Mouse (Mus musculus) ES-E14 (cell line): ENCODE measurements at regions not wholly inside any gene's neighbourhood (a gene's known extent, or its start where the extent isn't known, plus 50 kb on each side); places are given as distances from the start of the nearest gene placed in this dataset.

Experiments used
- DNase-seq: peaks from one replicate; pipeline ENCODE4 v3.0.0-alpha.2; 2013; ENCODE audit warnings: low read depth, low spot score
- H3K27ac ChIP-seq: 2 replicates; pipeline ENCODE4 v1.5.1; 2012; ENCODE audit warnings: low read depth, mild to moderate bottlenecking, low read length, moderate library complexity, mixed read lengths; ENCODE audit not compliant: poor library complexity, insufficient read depth, severe bottlenecking
- H3K36me3 ChIP-seq: 2 replicates; pipeline ENCODE4 v1.6.1; 2012; ENCODE audit warnings: mild to moderate bottlenecking, low read length, moderate library complexity, mixed read lengths; ENCODE audit not compliant: control insufficient read depth, poor library complexity, insufficient read depth, severe bottlenecking
- H3K4me1 ChIP-seq, 2 experiments: fragments of 150-350 bp in 1 of 2; sonication (generic) in 1 of 2; 2 replicates each; pipeline ENCODE4 v1.6.1; 2012; ENCODE audit warnings: low read length in 2 of 2, mild to moderate bottlenecking in 1 of 2, mixed read lengths in 1 of 2; ENCODE audit not compliant: control insufficient read depth in 2 of 2, insufficient read depth in 2 of 2, poor library complexity in 1 of 2
- H3K4me3 ChIP-seq, 2 experiments: fragments of 150-350 bp in 1 of 2; sonication (generic) in 1 of 2; 2 replicates each; pipeline ENCODE4 v1.5.1; 2012; ENCODE audit warnings: low read length in 2 of 2, low read depth in 1 of 2, mild to moderate bottlenecking in 1 of 2, mixed read lengths in 1 of 2; ENCODE audit not compliant: insufficient read depth in 1 of 2, poor library complexity in 1 of 2, severe bottlenecking in 1 of 2
- H3K9ac ChIP-seq: 2 replicates; pipeline ENCODE4 v1.6.1; 2012; ENCODE audit warnings: low read depth, mild to moderate bottlenecking, low read length, mixed read lengths; ENCODE audit not compliant: poor library complexity, insufficient read depth, severe bottlenecking
- H3K9me3 ChIP-seq: fragments of 150-350 bp; sonication (generic); 2 replicates; pipeline ENCODE4 v1.6.1; 2012; ENCODE audit warnings: low read depth, mild to moderate bottlenecking, low read length; ENCODE audit not compliant: control insufficient read depth, insufficient read depth
- CHD2 ChIP-seq: IDR thresholded peaks from 2 replicates; pipeline ENCODE4 v1.6.1; 2014; ENCODE audit warnings: mild to moderate bottlenecking, low read depth, low read length, inconsistent platforms
- HCFC1 ChIP-seq: IDR thresholded peaks from 2 replicates; pipeline ENCODE4 v1.6.1; 2012; ENCODE audit warnings: low read length, inconsistent platforms, borderline replicate concordance; ENCODE audit not compliant: insufficient read depth
- MAFK ChIP-seq: IDR thresholded peaks from 2 replicates; pipeline ENCODE4 v1.6.1; 2014; ENCODE audit warnings: mild to moderate bottlenecking, low read depth, low read length, inconsistent platforms; ENCODE audit not compliant: insufficient read depth
- ZC3H11A ChIP-seq: IDR thresholded peaks from 2 replicates; pipeline ENCODE4 v1.6.1; 2012; ENCODE audit warnings: low read depth, mild to moderate bottlenecking, inconsistent platforms, low read length, borderline replicate concordance
- ZNF384 ChIP-seq: IDR thresholded peaks from 2 replicates; pipeline ENCODE4 v1.6.1; 2012; ENCODE audit warnings: low read depth, low read length, inconsistent platforms
- in situ Hi-C, 2 experiments: fragments of 600-800 bp; cut with MboI; formaldehyde crosslinking; loops; one replicate each; pipeline ENCODE4 v1.15.1; 2025; ENCODE audit warnings: low sequenced_read_pairs in 2 of 2, inconsistent platforms in 1 of 2; ENCODE audit not compliant: unreplicated experiment in 2 of 2

GRCm38 (mm10) chr10:116658162-116658962, 77.1 kb upstream of the Cnot2 start:
- Histone ChIP-seq H3K4me1 (peaks cover 0 to 3% of the 10 kb centered on the region in 2 experiments; a peak in 1 of 4 replicates), H3K9me3 (no peaks in the 10 kb centered on the region), H3K9ac (no peak overlapping the region), H3K36me3 (no peaks in the 10 kb centered on the region), H3K4me3 (no peak overlapping the region), H3K27ac (no peak overlapping the region)
- TF ChIP-seq MAFK (no peak), ZC3H11A (no peak), HCFC1 (no peak), CHD2 (no peak), ZNF384 (no peak)
- in situ Hi-C loops = no loop called here
- no peak for DNase-seq

- H3K36me3 ChIP-seq = no peaks in the 10 kb centered on the region
- in situ Hi-C loops = no loop called here
Observed at GRCm38 (mm10) chr10:116655891-116656290, 74.6 kb upstream of the Cnot2 start.

GRCm38 (mm10) chr10:116655018-116655807, 73.9 kb upstream of the Cnot2 start:
- Histone ChIP-seq H3K36me3 (no peaks in the 10 kb centered on the region), H3K9me3 (no peaks in the 10 kb centered on the region), H3K27ac (no peak overlapping the region), H3K4me3 (no peak overlapping the region), H3K9ac (no peak overlapping the region), H3K4me1 (peaks cover 0 to 2% of the 10 kb centered on the region in 2 experiments; a peak in 1 of 4 replicates)
- TF ChIP-seq HCFC1 (no peak), MAFK (no peak), ZC3H11A (no peak), CHD2 (no peak), ZNF384 (no peak)
- in situ Hi-C loops = no loop called here
- no peak for DNase-seq

More at GRCm38 (mm10) chr10:116655891-116656290, 74.6 kb upstream of the Cnot2 start:
- no peak for DNase-seq
- Histone ChIP-seq H3K27ac (no peak overlapping the region), H3K9me3 (no peaks in the 10 kb centered on the region), H3K4me3 (no peak overlapping the region), H3K4me1 (peaks cover 0 to 2% of the 10 kb centered on the region in 2 experiments; a peak in 1 of 4 replicates), H3K9ac (no peak overlapping the region)
- TF ChIP-seq MAFK = no peak
- TF ChIP-seq CHD2 = no peak
- no peak for TF ChIP-seq HCFC1
- no peak for TF ChIP-seq ZC3H11A
- TF ChIP-seq ZNF384 = no peak

- TF ChIP-seq CHD2 = no peak
- no peak for TF ChIP-seq ZNF384
- TF ChIP-seq ZC3H11A = no peak
- no peak for TF ChIP-seq HCFC1
- TF ChIP-seq MAFK = no peak
- no peak for DNase-seq
- H3K9me3 ChIP-seq = no peaks in the 10 kb centered on the region
- H3K4me1 ChIP-seq = peaks cover 0 to 2% of the 10 kb centered on the region in 2 experiments; a peak in 1 of 4 replicates
- no peak overlapping the region for H3K27ac ChIP-seq
- no peaks in the 10 kb centered on the region for H3K36me3 ChIP-seq
- in situ Hi-C loops = no loop called here
- H3K4me3 ChIP-seq = no peak overlapping the region
- H3K9ac ChIP-seq = no peak overlapping the region
Observed at GRCm38 (mm10) chr10:116654091-116654490, 72.8 kb upstream of the Cnot2 start.
